Mouse (Mus musculus): Measurements from ENCODE around the gene Gif. TPM values are rescaled to one million over a fixed set of nuclear protein-coding genes. Genes with fewer than 3 reads are reported as not detected.

Gene Gif
- polyA plus RNA-seq, 1 experiment, result not detected

GRCm38 (mm10) chr19:11808452-11808851, 61.1 kb downstream of the Gif start:
- Histone ChIP-seq H3K36me3 (ENCODE audit: control insufficient read depth) (no peaks in the 10 kb centered on the region), H3K9me3 (ENCODE audit: control insufficient read depth, low read length) (no peaks in the 10 kb centered on the region), H3K4me3 (replicated peaks) (no peak overlapping the region), H3K4me1 (ENCODE audit: control insufficient read depth) (no peaks in the 10 kb centered on the region), H3K27me3 (ENCODE audit: control insufficient read depth) (no peaks in the 10 kb centered on the region)
- TF ChIP-seq TAL1 (IDR thresholded peaks at IDR 0.05; ENCODE audit: low read length) (no peak), GATA1 (IDR thresholded peaks at IDR 0.05; ENCODE audit: low read length) (no peak)

- peaks cover 6% of the 10 kb centered on the region for H3K27me3 ChIP-seq (ENCODE audit: control insufficient read depth)
- no peak for TF ChIP-seq GATA1 (IDR thresholded peaks at IDR 0.05; ENCODE audit: low read length)
- no peak for TF ChIP-seq TAL1 (IDR thresholded peaks at IDR 0.05; ENCODE audit: low read length)
These were observed 62.8 kb downstream of the Gif start for GRCm38 (mm10) chr19:11810003-11810758.

GRCm38 (mm10) chr19:11810856-11811255, 63.5 kb downstream of the Gif start:
- Histone ChIP-seq H3K4me1 (ENCODE audit: control insufficient read depth) (no peaks in the 10 kb centered on the region), H3K4me3 (replicated peaks) (no peak overlapping the region), H3K9me3 (ENCODE audit: control insufficient read depth, low read length) (no peaks in the 10 kb centered on the region), H3K36me3 (ENCODE audit: control insufficient read depth) (no peaks in the 10 kb centered on the region), H3K27me3 (ENCODE audit: control insufficient read depth) (peaks cover 10% of the 10 kb centered on the region)
- TF ChIP-seq TAL1 (IDR thresholded peaks at IDR 0.05; ENCODE audit: low read length), result no peak
- TF ChIP-seq GATA1 (IDR thresholded peaks at IDR 0.05; ENCODE audit: low read length), result no peak

More at GRCm38 (mm10) chr19:11810003-11810758, 62.8 kb downstream of the Gif start:
- no peaks in the 10 kb centered on the region for H3K4me1 ChIP-seq (ENCODE audit: control insufficient read depth)
- H3K4me3 ChIP-seq (replicated peaks), result no peak overlapping the region
- H3K9me3 ChIP-seq (ENCODE audit: control insufficient read depth, low read length), result no peaks in the 10 kb centered on the region
- H3K36me3 ChIP-seq (ENCODE audit: control insufficient read depth), result no peaks in the 10 kb centered on the region

- no peak for TF ChIP-seq TAL1 (IDR thresholded peaks at IDR 0.05; ENCODE audit: low read length)
- no peak for TF ChIP-seq GATA1 (IDR thresholded peaks at IDR 0.05; ENCODE audit: low read length)
- Histone ChIP-seq H3K9me3 (ENCODE audit: control insufficient read depth, low read length) (no peaks in the 10 kb centered on the region), H3K4me3 (replicated peaks) (no peak overlapping the region), H3K27me3 (ENCODE audit: control insufficient read depth) (peaks cover 19% of the 10 kb centered on the region), H3K36me3 (ENCODE audit: control insufficient read depth) (no peaks in the 10 kb centered on the region), H3K4me1 (ENCODE audit: control insufficient read depth) (no peaks in the 10 kb centered on the region)
These were observed 64.5 kb downstream of the Gif start for GRCm38 (mm10) chr19:11811688-11812365.

Other genes with a start within 250 kb of the Gif start
- not detected in 2 replicates for gene Ms4a6b, start 231.0 kb upstream of the Gif start, polyA plus RNA-seq (2012)
- gene Ms4a4d, start 210.8 kb upstream of the Gif start, polyA plus RNA-seq (2012), result not detected in 2 replicates
- not detected in 2 replicates for gene Ms4a6d, start 142.7 kb upstream of the Gif start, polyA plus RNA-seq (2012)
- 0.01 and 0.05 TPM in 2 replicates for gene Ms4a2, start 123.8 kb upstream of the Gif start, polyA plus RNA-seq (2012)
- 0.06 TPM in 1 of 2 replicates, not detected in the other for gene Ms4a3, start 106.7 kb upstream of the Gif start, polyA plus RNA-seq (2012)
- gene Oosp2, start 87.0 kb upstream of the Gif start, polyA plus RNA-seq (2012), result not detected in 2 replicates
- not detected in 2 replicates for gene Oosp1, start 56.4 kb upstream of the Gif start, polyA plus RNA-seq (2012)
- not detected in 2 replicates for gene Oosp3, start 50.5 kb upstream of the Gif start, polyA plus RNA-seq (2012)
- gene Mrpl16, start 22.8 kb downstream of the Gif start, polyA plus RNA-seq (2012), result 1.3 and 1.5 TPM in 2 replicates
- not detected in 2 replicates for gene Stx3, start 71.8 kb downstream of the Gif start, polyA plus RNA-seq (2012)
- not detected in 2 replicates for gene Olfr1417, start 91.7 kb downstream of the Gif start, polyA plus RNA-seq (2012)
- gene Olfr1418, start 113.5 kb downstream of the Gif start, polyA plus RNA-seq (2012), result not detected in 2 replicates
- not detected in 2 replicates for gene Olfr1419, start 127.6 kb downstream of the Gif start, polyA plus RNA-seq (2012)
- not detected in 2 replicates for gene Olfr1420, start 139.0 kb downstream of the Gif start, polyA plus RNA-seq (2012)
- gene Patl1, start 164.8 kb downstream of the Gif start, polyA plus RNA-seq (2012), result 0.16 and 0.23 TPM in 2 replicates
- 0.53 and 0.59 TPM in 2 replicates for gene Osbp, start 218.4 kb downstream of the Gif start, polyA plus RNA-seq (2012)